Mouse (Mus musculus): ENCODE data around the gene Pth1r. TPM values are rescaled to one million over a fixed set of nuclear protein-coding genes. Genes with fewer than 3 reads are reported as not detected.
A peak's percentile ranks its signal among the peaks of the same experiment; 100 is the strongest.
"Not testable (repeated sequence)": the region's sequence is repeated elsewhere in the genome, so short reads cannot be mapped to it uniquely, and the experiment has no call there.

Pth1r gene
- polyA plus RNA-seq, 1 experiment from 2014 or later: 38.7 TPM

GRCm38 (mm10) chr9:110684100-110684831 is 62.7 kb downstream of the Pth1r start:
- Histone ChIP-seq H3K4me3 (no peak overlapping the region), H3K27me3 (ENCODE audit: insufficient read depth, poor library complexity, severe bottlenecking) (no peaks in the 10 kb centered on the region), H3K4me1 (replicated peaks) (peaks cover 62% of the 10 kb centered on the region), H3K36me3 (peaks cover 8% of the 10 kb centered on the region; the same call in 1 of the 2 replicates), H3K9me3 (no peaks in the 10 kb centered on the region), H3K27ac (peak overlapping the region; percentile 65)
- WGBS: 76% methylated on average over 6 of the region's 6 CpGs
- DNase-seq (ENCODE audit: low spot score): no peak

GRCm38 (mm10) chr9:110683574-110684099 is 63.3 kb downstream of the Pth1r start:
- Histone ChIP-seq H3K36me3 (peaks cover 8% of the 10 kb centered on the region; the same call in 1 of the 2 replicates), H3K9me3 (no peaks in the 10 kb centered on the region), H3K27me3 (ENCODE audit: insufficient read depth, poor library complexity, severe bottlenecking) (no peaks in the 10 kb centered on the region), H3K27ac (peak overlapping the region; percentile 65; the same call in 1 of the 2 replicates), H3K4me3 (no peak overlapping the region), H3K4me1 (replicated peaks) (peaks cover 66% of the 10 kb centered on the region)
- 70% methylated on average over 4 of the region's 4 CpGs for WGBS
- no peak for DNase-seq (ENCODE audit: low spot score)

GRCm38 (mm10) chr9:110682697-110683096 is 64.2 kb downstream of the Pth1r start:
- H3K27ac ChIP-seq; H3K9me3 ChIP-seq; DNase-seq (ENCODE audit: low spot score); H3K4me3 ChIP-seq; H3K36me3 ChIP-seq; H3K27me3 ChIP-seq (ENCODE audit: insufficient read depth, poor library complexity, severe bottlenecking): not testable (repeated sequence)
- WGBS: 84% methylated on average over 3 of the region's 3 CpGs
- H3K4me1 ChIP-seq (replicated peaks): peaks cover 75% of the 10 kb centered on the region

- no peak overlapping the region for H3K4me3 ChIP-seq
- peak overlapping the region; percentile 31; the same call in 1 of the 2 replicates for H3K27ac ChIP-seq
- no peaks in the 10 kb centered on the region for H3K27me3 ChIP-seq (ENCODE audit: insufficient read depth, poor library complexity, severe bottlenecking)
- H3K9me3 ChIP-seq: no peaks in the 10 kb centered on the region
- 77% methylated on average over 5 of the region's 5 CpGs for WGBS
- H3K36me3 ChIP-seq: peaks cover 8% of the 10 kb centered on the region; the same call in 1 of the 2 replicates
- no peak for DNase-seq (ENCODE audit: low spot score)
- H3K4me1 ChIP-seq (replicated peaks): peaks cover 77% of the 10 kb centered on the region
These were observed 64.7 kb downstream of the Pth1r start for GRCm38 (mm10) chr9:110682255-110682654.

- 83% methylated on average over 9 of the region's 9 CpGs for WGBS
- Histone ChIP-seq H3K27me3 (ENCODE audit: insufficient read depth, poor library complexity, severe bottlenecking) (no peaks in the 10 kb centered on the region), H3K36me3 (peaks cover 8% of the 10 kb centered on the region; the same call in 1 of the 2 replicates), H3K4me1 (replicated peaks) (peaks cover 72% of the 10 kb centered on the region), H3K4me3 (no peak overlapping the region), H3K9me3 (no peaks in the 10 kb centered on the region), H3K27ac (no peak overlapping the region)
- DNase-seq (ENCODE audit: low spot score): no peak
These were observed 65.1 kb downstream of the Pth1r start for GRCm38 (mm10) chr9:110681817-110682216.

- Histone ChIP-seq H3K36me3 (peaks cover 8% of the 10 kb centered on the region; the same call in 1 of the 2 replicates), H3K27me3 (ENCODE audit: insufficient read depth, poor library complexity, severe bottlenecking) (no peaks in the 10 kb centered on the region), H3K4me1 (replicated peaks) (peaks cover 63% of the 10 kb centered on the region), H3K4me3 (no peak overlapping the region), H3K27ac (peak overlapping the region; percentile 64; the same call in 1 of the 2 replicates), H3K9me3 (no peaks in the 10 kb centered on the region)
- WGBS: 84% methylated on average over 7 of the region's 7 CpGs
- DNase-seq (ENCODE audit: low spot score): no peak
These were observed 66.0 kb downstream of the Pth1r start for GRCm38 (mm10) chr9:110680736-110681507.

GRCm38 (mm10) chr9:110678886-110679285 is 68.1 kb downstream of the Pth1r start:
- H3K4me3 ChIP-seq: no peak overlapping the region
- H3K9me3 ChIP-seq: no peaks in the 10 kb centered on the region
- peaks cover 43% of the 10 kb centered on the region for H3K4me1 ChIP-seq (replicated peaks)
- 69% methylated on average over 5 of the region's 5 CpGs for WGBS
- DNase-seq (ENCODE audit: low spot score): no peak
- peaks cover 9% of the 10 kb centered on the region; the same call in 1 of the 2 replicates for H3K36me3 ChIP-seq
- no peaks in the 10 kb centered on the region for H3K27me3 ChIP-seq (ENCODE audit: insufficient read depth, poor library complexity, severe bottlenecking)
- no peak overlapping the region for H3K27ac ChIP-seq

GRCm38 (mm10) chr9:110676492-110676911 is 70.4 kb downstream of the Pth1r start:
- H3K36me3 ChIP-seq: peaks cover 14% of the 10 kb centered on the region; the same call in 1 of the 2 replicates
- 90% methylated on average over 8 of the region's 8 CpGs for WGBS
- H3K4me1 ChIP-seq (replicated peaks): peaks cover 40% of the 10 kb centered on the region
- no peak overlapping the region for H3K4me3 ChIP-seq
- H3K27ac ChIP-seq: no peak overlapping the region
- no peaks in the 10 kb centered on the region for H3K9me3 ChIP-seq
- H3K27me3 ChIP-seq (ENCODE audit: insufficient read depth, poor library complexity, severe bottlenecking): no peaks in the 10 kb centered on the region
- DNase-seq (ENCODE audit: low spot score): no peak

GRCm38 (mm10) chr9:110673107-110673752 is 73.7 kb downstream of the Pth1r start:
- Histone ChIP-seq H3K4me3 (no peak overlapping the region), H3K27ac (peak overlapping the region; percentile 31; the same call in 1 of the 2 replicates), H3K36me3 (peaks cover 13% of the 10 kb centered on the region; the same call in 1 of the 2 replicates), H3K9me3 (no peaks in the 10 kb centered on the region), H3K27me3 (ENCODE audit: insufficient read depth, poor library complexity, severe bottlenecking) (no peaks in the 10 kb centered on the region), H3K4me1 (replicated peaks) (peaks cover 26% of the 10 kb centered on the region)
- no peak for DNase-seq (ENCODE audit: low spot score)
- 55% methylated on average over 10 of the region's 10 CpGs for WGBS

GRCm38 (mm10) chr9:110672462-110673106 is 74.4 kb downstream of the Pth1r start:
- Histone ChIP-seq H3K27me3 (ENCODE audit: insufficient read depth, poor library complexity, severe bottlenecking) (no peaks in the 10 kb centered on the region), H3K27ac (no peak overlapping the region), H3K4me3 (no peak overlapping the region), H3K4me1 (replicated peaks) (peaks cover 22% of the 10 kb centered on the region), H3K9me3 (no peaks in the 10 kb centered on the region), H3K36me3 (peaks cover 19% of the 10 kb centered on the region; the same call in 1 of the 2 replicates)
- peak; percentile 60 for DNase-seq (ENCODE audit: low spot score)
- WGBS: 63% methylated on average over 7 of the region's 7 CpGs
